Mouse (Mus musculus) yolk sac, embryonic 10.5 days (tissue): ENCODE measurements at regions not wholly inside any gene's neighbourhood (a gene's known extent, or its start where the extent isn't known, plus 50 kb on each side); places are given as distances from the start of the nearest gene placed in this dataset.

Experiments used
- DNase-seq: peaks from one replicate; pipeline ENCODE4 v3.0.0-alpha.2; 2017; ENCODE audit warnings: low spot score

- DNase-seq: no peak
These were observed 73.0 kb downstream of the Tsen15 start for GRCm38 (mm10) chr1:152313480-152313879.

GRCm38 (mm10) chr1:152305461-152305860 lies 81.0 kb downstream of the Tsen15 start:
- no peak for DNase-seq

- no peak for DNase-seq
These were observed 81.9 kb downstream of the Tsen15 start for GRCm38 (mm10) chr1:152304487-152305130.

- no peak for DNase-seq
These were observed 85.1 kb downstream of the Tsen15 start for GRCm38 (mm10) chr1:152301355-152301754.

- DNase-seq: no peak
These were observed 94.2 kb downstream of the Tsen15 start for GRCm38 (mm10) chr1:152292196-152292736.

GRCm38 (mm10) chr1:152290768-152291167 lies 95.7 kb downstream of the Tsen15 start:
- DNase-seq: peak; percentile 46

GRCm38 (mm10) chr1:152287566-152288490 lies 98.7 kb downstream of the Tsen15 start:
- no peak for DNase-seq

GRCm38 (mm10) chr1:152286677-152287076 lies 99.8 kb downstream of the Tsen15 start:
- DNase-seq: no peak

GRCm38 (mm10) chr1:152282106-152282505 lies 104.4 kb downstream of the Tsen15 start:
- DNase-seq: no peak

- DNase-seq: no peak
These were observed 105.3 kb downstream of the Tsen15 start for GRCm38 (mm10) chr1:152281201-152281600.

GRCm38 (mm10) chr1:152280014-152280413 lies 106.5 kb downstream of the Tsen15 start:
- DNase-seq: no peak

- no peak for DNase-seq
These were observed 111.5 kb downstream of the Tsen15 start for GRCm38 (mm10) chr1:152275011-152275410.

- DNase-seq: no peak
These were observed 113.1 kb downstream of the Tsen15 start for GRCm38 (mm10) chr1:152273430-152273829.

- no peak for DNase-seq
These were observed 116.4 kb downstream of the Tsen15 start for GRCm38 (mm10) chr1:152269936-152270702.

- DNase-seq: no peak
These were observed 120.1 kb downstream of the Tsen15 start for GRCm38 (mm10) chr1:152266390-152266789.

- peak; percentile 38 for DNase-seq
These were observed 121.5 kb downstream of the Tsen15 start for GRCm38 (mm10) chr1:152264981-152265380.

- DNase-seq: no peak
These were observed 125.0 kb downstream of the Tsen15 start for GRCm38 (mm10) chr1:152261472-152261871.

- no peak for DNase-seq
These were observed 125.5 kb downstream of the Tsen15 start for GRCm38 (mm10) chr1:152260950-152261349.

- no peak for DNase-seq
These were observed 128.2 kb downstream of the Tsen15 start for GRCm38 (mm10) chr1:152258258-152258657.

GRCm38 (mm10) chr1:152253906-152254305 lies 132.6 kb downstream of the Tsen15 start:
- DNase-seq: no peak

- no peak for DNase-seq
These were observed 133.0 kb downstream of the Tsen15 start for GRCm38 (mm10) chr1:152253486-152253885.

- no peak for DNase-seq
These were observed 133.7 kb downstream of the Tsen15 start for GRCm38 (mm10) chr1:152252658-152253267.
